Mouse (Mus musculus) frontal cortex, postnatal 25 days (tissue): ENCODE measurements around the gene Vars2.

Source experiments
- DNase-seq, 2 experiments: peaks; one replicate each; pipeline ENCODE4 v3.0.0; 2022; ENCODE audit warnings: low spot score in 2 of 2

Vars2 gene

GRCm38 (mm10) chr17:35635202-35635601 lies 32.2 kb downstream of the Vars2 start:
- no peak for DNase-seq

GRCm38 (mm10) chr17:35633992-35634391 lies 33.4 kb downstream of the Vars2 start:
- peak in 1 of 2 experiments; percentile 42 for DNase-seq

- no peak for DNase-seq
Observed at GRCm38 (mm10) chr17:35626537-35626936, 40.9 kb downstream of the Vars2 start, which contains the start of gene Gm9573. Gene Gm9573 (minus strand): TSS chr17:35626637.

GRCm38 (mm10) chr17:35617127-35617526 lies 50.3 kb downstream of the Vars2 start:
- DNase-seq = no peak
